Mouse (Mus musculus): ENCODE measurements around the gene Hist2h2aa2. TPM values are rescaled to one million over a fixed set of nuclear protein-coding genes. Genes with fewer than 3 reads are reported as not detected.
A peak's percentile ranks its signal among the peaks of the same experiment; 100 is the strongest.
"Not testable (repeated sequence)": the region's sequence is repeated elsewhere in the genome, so short reads cannot be mapped to it uniquely, and the experiment has no call there.

The Hist2h2aa2 gene
- total RNA-seq, 2 experiments from 2014 or later = 208 to 213 TPM

DNA sequence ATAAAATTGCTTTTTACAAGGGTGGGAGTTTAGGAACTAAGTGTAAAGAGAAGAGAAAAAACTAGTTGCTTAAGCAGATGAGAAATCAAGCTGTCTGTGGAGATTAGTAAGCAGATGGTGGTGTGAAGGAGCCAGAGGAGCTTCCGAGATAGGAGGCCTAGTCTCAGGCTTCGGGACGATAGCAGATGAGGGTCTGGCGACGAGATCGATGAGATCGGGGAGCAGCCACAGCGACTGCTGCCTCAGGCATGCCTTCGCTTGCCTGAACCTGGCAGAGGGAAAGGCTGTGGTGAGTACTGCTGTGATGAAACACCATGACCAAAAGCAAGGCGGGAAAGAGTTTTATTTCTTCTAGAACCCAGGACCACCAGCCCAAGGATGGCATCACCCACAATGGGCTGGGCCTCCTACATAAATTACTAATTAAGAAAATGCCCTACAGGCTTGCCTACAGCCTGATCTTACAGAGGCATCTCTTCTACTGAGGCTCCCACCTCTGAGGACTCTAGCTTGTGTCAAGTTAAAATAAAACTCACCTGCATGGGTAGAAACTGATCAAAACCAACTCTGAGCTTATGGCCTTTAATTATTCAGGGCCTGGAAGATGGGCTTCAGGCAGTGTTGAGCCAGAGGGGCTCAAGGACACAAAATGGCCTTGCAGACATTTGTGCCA, 14.7 kb upstream of the Hist2h2aa2 start:
- DNase-seq (ENCODE audit: low spot score in 2 of 2) = no peak
- Histone ChIP-seq H3K4me3 (no peak overlapping the region), H3K27ac (no peak overlapping the region; the same call in 1 of the 2 replicates)
- no peak for TF ChIP-seq CTCF (conservative IDR thresholded peaks at IDR 0.05)

- TF ChIP-seq CTCF (conservative IDR thresholded peaks at IDR 0.05) = no peak
- no peak for DNase-seq (ENCODE audit: low spot score in 2 of 2)
- no peak overlapping the region for H3K27ac ChIP-seq
- H3K4me3 ChIP-seq = no peak overlapping the region
These were observed 11.7 kb upstream of the Hist2h2aa2 start for GRCm38 (mm10) chr3:96251787-96252186.

- Histone ChIP-seq H3K4me3 (no peak overlapping the region), H3K27ac (no peak overlapping the region)
- DNase-seq (ENCODE audit: low spot score in 2 of 2) = no peak
- no peak for TF ChIP-seq CTCF (conservative IDR thresholded peaks at IDR 0.05)
These were observed 10.8 kb upstream of the Hist2h2aa2 start for GRCm38 (mm10) chr3:96250890-96251289.

DNA sequence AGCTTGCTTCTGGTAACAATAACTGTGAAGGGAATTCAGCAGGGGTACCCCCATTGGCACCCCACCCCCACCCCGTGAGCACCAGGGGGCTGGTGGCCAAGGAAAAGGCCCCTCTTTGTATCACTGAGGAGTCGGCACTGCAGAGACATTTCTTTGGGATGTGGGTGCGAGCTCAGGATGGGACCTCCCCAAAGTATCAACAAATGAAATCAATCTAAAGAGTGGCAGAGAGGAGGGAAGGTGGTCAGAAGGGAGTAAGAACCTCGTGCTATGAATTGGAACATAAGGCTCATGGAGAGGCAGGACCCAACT, 8.9 kb upstream of the Hist2h2aa2 start:
- Histone ChIP-seq H3K4me3 (no peak overlapping the region), H3K27ac (no peak overlapping the region)
- no peak for DNase-seq (ENCODE audit: low spot score in 2 of 2)
- TF ChIP-seq CTCF (conservative IDR thresholded peaks at IDR 0.05) = no peak

GRCm38 (mm10) chr3:96248141-96249033, 8.3 kb upstream of the Hist2h2aa2 start:
- Histone ChIP-seq H3K27ac (no peak overlapping the region), H3K4me3 (no peak overlapping the region)
- no peak for TF ChIP-seq CTCF (conservative IDR thresholded peaks at IDR 0.05)
- no peak for DNase-seq (ENCODE audit: low spot score in 2 of 2)

- Histone ChIP-seq H3K4me3 (no peak overlapping the region), H3K27ac (no peak overlapping the region)
- TF ChIP-seq CTCF (conservative IDR thresholded peaks at IDR 0.05) = no peak
- DNase-seq (ENCODE audit: low spot score in 2 of 2) = no peak
These were observed 7.5 kb upstream of the Hist2h2aa2 start for GRCm38 (mm10) chr3:96247356-96248140.

DNA sequence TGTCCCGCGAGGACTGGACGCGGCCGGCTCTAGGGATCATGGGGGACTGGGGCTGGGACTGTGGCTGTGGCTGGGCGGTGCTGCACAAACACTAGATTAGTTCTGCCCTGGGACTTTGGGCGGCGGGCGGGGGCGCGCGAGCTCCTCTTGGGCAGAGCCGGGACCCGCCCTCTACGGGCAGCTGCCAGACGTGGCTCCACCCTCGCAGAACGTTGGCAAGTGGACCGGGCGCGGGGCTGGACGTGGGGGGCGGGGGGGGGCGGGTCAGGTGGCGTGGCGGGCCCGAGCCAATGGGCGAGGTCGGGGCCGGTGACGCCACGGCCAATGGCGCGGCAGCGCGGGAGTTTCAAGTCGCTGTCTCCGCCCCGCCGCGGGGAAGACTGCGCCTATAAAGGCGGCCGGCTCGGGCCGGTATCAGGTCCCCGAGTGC, 6.4 kb upstream of the Hist2h2aa2 start, which contains the start of gene Hist2h3c1:
TSS of gene Hist2h3c1 (plus strand) at position 259 of the 430 bp plus-strand sequence.
- peak within 1 kb of the TSS; percentile 40; the same call in 1 of the 2 replicates for H3K4me3 ChIP-seq
- DNase-seq (ENCODE audit: low spot score in 2 of 2); H3K27ac ChIP-seq: not testable (repeated sequence)

DNA sequence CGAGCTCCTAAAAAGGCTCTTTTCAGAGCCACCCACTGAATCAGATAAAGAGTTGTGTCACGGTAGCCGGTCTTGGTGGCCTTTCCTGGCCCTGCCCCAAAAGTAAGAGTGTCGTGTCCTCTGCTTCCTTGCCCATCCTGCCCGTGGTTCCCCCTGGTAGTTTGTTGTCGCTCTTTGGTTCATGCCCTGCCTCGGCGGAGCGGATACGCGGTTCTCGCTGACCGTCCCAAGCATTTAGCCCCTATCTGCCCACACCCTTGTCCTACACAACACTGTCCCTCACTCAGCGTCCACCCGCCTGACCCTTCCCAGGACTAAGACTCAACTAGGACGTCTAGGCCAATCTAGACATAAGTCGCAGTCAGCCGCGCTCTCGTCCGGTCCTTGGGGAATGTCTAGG, 5.9 kb upstream of the Hist2h2aa2 start:
- not testable (repeated sequence) for DNase-seq (ENCODE audit: low spot score in 2 of 2); H3K27ac ChIP-seq
- H3K4me3 ChIP-seq = peak overlapping the region; percentile 40; the same call in 1 of the 2 replicates

DNA sequence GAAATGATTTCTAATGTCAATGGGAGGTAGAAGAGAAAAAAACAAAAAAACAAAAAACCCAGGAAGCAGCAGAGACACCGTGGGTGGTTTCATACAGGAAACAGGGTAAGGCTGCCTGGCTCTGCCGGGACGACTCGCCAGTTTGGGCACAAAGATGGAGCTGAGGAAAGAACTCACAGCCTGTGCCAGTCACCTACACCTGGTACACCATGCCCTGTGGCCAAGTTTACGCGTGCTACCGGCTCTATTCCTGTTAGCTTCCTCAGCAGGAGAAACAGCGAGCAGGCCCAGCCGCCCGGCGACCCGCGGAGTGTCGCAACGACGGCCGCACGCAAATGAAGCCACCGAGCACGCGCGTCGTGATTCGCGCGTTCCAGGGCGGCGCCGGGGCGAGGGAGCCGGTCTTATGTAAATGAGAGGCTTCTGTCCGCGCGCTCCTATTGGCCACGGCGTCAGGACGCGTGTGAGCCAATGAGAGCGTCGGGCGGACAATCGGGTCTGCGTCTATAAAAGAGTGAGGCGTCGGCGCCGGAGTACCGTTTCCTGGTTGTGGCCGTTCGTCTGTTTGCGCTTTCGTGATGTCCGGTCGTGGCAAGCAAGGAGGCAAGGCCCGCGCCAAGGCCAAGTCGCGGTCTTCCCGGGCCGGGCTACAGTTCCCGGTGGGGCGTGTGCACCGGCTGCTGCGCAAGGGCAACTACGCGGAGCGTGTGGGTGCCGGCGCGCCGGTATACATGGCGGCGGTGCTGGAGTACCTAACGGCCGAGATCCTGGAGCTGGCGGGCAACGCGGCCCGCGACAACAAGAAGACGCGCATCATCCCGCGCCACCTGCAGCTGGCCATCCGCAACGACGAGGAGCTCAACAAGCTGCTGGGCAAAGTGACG, 5.2 kb upstream of the Hist2h2aa2 start, which contains the start of gene Hist2h2aa1:
TSS of gene Hist2h2aa1 (plus strand) at position 495 of the 884 bp plus-strand sequence.
- H3K4me3 ChIP-seq = peak within 1 kb of the TSS; percentile 84
- H3K27ac ChIP-seq = peak within 1 kb of the TSS; percentile 98
- peak; percentile 84 to 87 for DNase-seq (ENCODE audit: low spot score in 2 of 2)

DNA sequence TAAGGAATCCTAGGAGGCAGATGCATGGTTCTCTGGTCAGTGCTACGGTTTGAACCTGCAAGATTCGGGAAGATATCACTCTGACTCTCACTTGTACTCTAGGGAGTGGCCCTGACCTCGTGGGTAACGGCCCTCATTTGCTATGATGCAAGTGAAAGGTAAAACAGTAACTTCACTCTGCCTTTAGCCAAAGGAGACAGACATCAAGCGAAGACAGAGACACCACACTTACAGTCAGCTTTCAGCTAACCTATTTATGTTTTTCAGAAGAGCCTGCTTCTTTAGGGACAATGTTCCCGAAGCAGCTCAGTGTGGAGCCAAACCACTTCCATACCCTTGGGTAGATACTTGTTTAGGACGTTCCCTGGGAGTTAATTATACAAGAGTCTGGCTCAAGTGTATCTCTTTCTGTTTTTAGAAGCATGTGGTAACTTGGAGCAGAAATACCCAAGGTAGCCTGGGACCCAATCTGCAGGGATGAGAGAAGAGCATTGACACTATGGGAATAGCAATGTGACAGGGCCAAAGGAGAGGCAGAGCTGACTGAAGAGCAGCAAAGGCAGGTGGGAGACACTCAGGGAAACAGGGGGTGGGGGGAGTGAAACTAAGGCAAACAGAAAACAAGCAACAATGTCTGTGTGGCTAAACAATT, 4.0 kb upstream of the Hist2h2aa2 start:
- no peak for TF ChIP-seq CTCF (conservative IDR thresholded peaks at IDR 0.05)

GRCm38 (mm10) chr3:96240799-96241197, 722 bp upstream of the Hist2h2aa2 start:
- Histone ChIP-seq H3K4me3 (peak overlapping the region; percentile 57), H3K27ac (peak overlapping the region; percentile 96)
- DNase-seq (ENCODE audit: low spot score in 2 of 2) = no peak
- no peak for TF ChIP-seq CTCF (conservative IDR thresholded peaks at IDR 0.05)

More for the DNA sequence above, 4.0 kb upstream of the Hist2h2aa2 start:
- no peak for DNase-seq (ENCODE audit: low spot score in 2 of 2)
- peak overlapping the region; percentile 84 for H3K4me3 ChIP-seq
- peak overlapping the region; percentile 98 for H3K27ac ChIP-seq

DNA sequence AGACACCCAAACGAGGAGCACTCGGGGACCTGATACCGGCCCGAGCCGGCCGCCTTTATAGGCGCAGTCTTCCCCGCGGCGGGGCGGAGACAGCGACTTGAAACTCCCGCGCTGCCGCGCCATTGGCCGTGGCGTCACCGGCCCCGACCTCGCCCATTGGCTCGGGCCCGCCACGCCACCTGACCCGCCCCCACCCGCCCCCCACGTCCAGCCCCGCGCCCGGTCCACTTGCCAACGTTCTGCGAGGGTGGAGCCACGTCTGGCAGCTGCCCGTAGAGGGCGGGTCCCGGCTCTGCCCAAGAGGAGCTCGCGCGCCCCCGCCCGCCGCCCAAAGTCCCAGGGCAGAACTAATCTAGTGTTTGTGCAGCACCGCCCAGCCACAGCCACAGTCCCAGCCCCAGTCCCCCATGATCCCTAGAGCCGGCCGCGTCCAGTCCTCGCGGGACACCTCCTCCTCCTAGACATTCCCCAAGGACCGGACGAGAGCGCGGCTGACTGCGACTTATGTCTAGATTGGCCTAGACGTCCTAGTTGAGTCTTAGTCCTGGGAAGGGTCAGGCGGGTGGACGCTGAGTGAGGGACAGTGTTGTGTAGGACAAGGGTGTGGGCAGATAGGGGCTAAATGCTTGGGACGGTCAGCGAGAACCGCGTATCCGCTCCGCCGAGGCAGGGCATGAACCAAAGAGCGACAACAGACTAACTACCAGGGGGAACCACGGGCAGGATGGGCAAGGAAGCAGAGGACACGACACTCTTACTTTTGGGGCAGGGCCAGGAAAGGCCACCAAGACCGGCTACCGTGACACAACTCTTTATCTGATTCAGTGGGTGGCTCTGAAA, 902 bp downstream of the Hist2h2aa2 start, which contains the start of gene Hist2h3c2:
TSS of gene Hist2h3c2 (minus strand) at position 174 of the 840 bp plus-strand sequence.
- not testable (repeated sequence) for DNase-seq (ENCODE audit: low spot score in 2 of 2)
- Histone ChIP-seq H3K4me3 (peak within 1 kb of the TSS; percentile 62), H3K27ac (peak within 1 kb of the TSS; percentile 87)

Data from layer of hippocampus, adult 2 months (tissue).